Mouse (Mus musculus) bone marrow, adult 2 months (tissue): ENCODE data around the gene Tent5b.

Experiments used
- CTCF ChIP-seq: fragments of 200-500 bp; IDR thresholded peaks from 2 replicates; pipeline ENCODE4 v1.5.1; 2011; ENCODE audit warnings: low read length, control low read depth; ENCODE audit not compliant: control insufficient read depth, insufficient read depth
- POLR2A ChIP-seq: fragments of 200-500 bp; IDR thresholded peaks from 2 replicates; pipeline ENCODE4 v1.6.1; 2011; ENCODE audit warnings: low read depth, mild to moderate bottlenecking, control low read depth, low read length, borderline replicate concordance; ENCODE audit not compliant: control insufficient read depth

DNA sequence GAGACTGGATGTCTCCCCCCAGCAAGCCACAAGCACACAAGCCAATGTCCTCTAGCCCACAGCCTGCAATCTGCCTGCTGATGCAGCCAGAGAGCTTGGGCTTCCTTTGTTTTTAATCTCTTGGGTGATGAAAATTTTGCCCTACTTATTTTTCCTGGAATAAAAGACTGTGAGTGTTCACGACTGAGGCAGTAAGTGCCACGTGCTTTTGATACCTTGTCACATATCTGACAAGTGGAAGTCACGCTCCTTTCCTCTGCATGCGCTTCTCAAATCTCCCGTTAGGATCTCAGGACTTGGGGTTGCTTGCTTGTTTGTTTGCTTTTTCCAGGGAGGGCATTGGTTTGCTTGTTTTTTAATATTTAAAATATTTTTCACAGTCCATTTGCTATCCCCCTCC is 24.4 kb downstream of the Tent5b start:
- TF ChIP-seq CTCF (no peak), POLR2A (no peak)
